Mouse (Mus musculus) induced T-regulatory cell, adult 2 months (primary cell): ENCODE measurements around the gene Faap100.
"Not testable (repeated sequence)": the region's sequence is repeated elsewhere in the genome, so short reads cannot be mapped to it uniquely, and the experiment has no call there.

Experiments used
- DNase-seq: peaks from one replicate; pipeline ENCODE4 v3.0.0-alpha.2; 2012; ENCODE audit warnings: low read depth

The Faap100 gene

GRCm38 (mm10) chr11:120376302-120377160 lies 2.0 kb downstream of the Faap100 start:
- DNase-seq, result no peak

GRCm38 (mm10) chr11:120375324-120375723 lies 3.2 kb downstream of the Faap100 start:
- DNase-seq, result no peak

- DNase-seq, result no peak
Measured at GRCm38 (mm10) chr11:120373820-120374586, 4.6 kb downstream of the Faap100 start.

GRCm38 (mm10) chr11:120373025-120373424 lies 5.5 kb downstream of the Faap100 start:
- no peak for DNase-seq

- DNase-seq, result peak; percentile 82
Measured at GRCm38 (mm10) chr11:120369656-120370055, 8.9 kb downstream of the Faap100 start.

- DNase-seq, result no peak
Measured at GRCm38 (mm10) chr11:120366443-120367027, 12.0 kb downstream of the Faap100 start.

- no peak for DNase-seq
Measured at GRCm38 (mm10) chr11:120362891-120363290, 15.7 kb downstream of the Faap100 start.

- DNase-seq, result no peak
Measured at GRCm38 (mm10) chr11:120361295-120361694, 17.3 kb downstream of the Faap100 start, which contains the start of gene Fscn2. Fscn2 (plus strand) TSS chr11:120361534.

- DNase-seq, result no peak
Measured at GRCm38 (mm10) chr11:120360755-120361154, 17.8 kb downstream of the Faap100 start.

GRCm38 (mm10) chr11:120360062-120360461 lies 18.5 kb downstream of the Faap100 start:
- no peak for DNase-seq

- no peak for DNase-seq
Measured at GRCm38 (mm10) chr11:120359391-120359790, 19.2 kb downstream of the Faap100 start.

- peak; percentile 41 for DNase-seq
Measured at GRCm38 (mm10) chr11:120357791-120358401, 20.7 kb downstream of the Faap100 start.

GRCm38 (mm10) chr11:120356900-120357299 lies 21.7 kb downstream of the Faap100 start:
- no peak for DNase-seq

GRCm38 (mm10) chr11:120356319-120356840 lies 22.2 kb downstream of the Faap100 start:
- DNase-seq, result peak; percentile 46

- DNase-seq, result peak; percentile 38
Measured at GRCm38 (mm10) chr11:120355277-120356039, 23.1 kb downstream of the Faap100 start.

GRCm38 (mm10) chr11:120354304-120355276 lies 24.0 kb downstream of the Faap100 start:
- peak; percentile 40 for DNase-seq

GRCm38 (mm10) chr11:120353500-120354303 lies 24.9 kb downstream of the Faap100 start:
- DNase-seq, result peak; percentile 95

- peak; percentile 44 for DNase-seq
Measured at GRCm38 (mm10) chr11:120352571-120353290, 25.8 kb downstream of the Faap100 start.

- not testable (repeated sequence) for DNase-seq
Measured at GRCm38 (mm10) chr11:120352093-120352350, 26.5 kb downstream of the Faap100 start.
